Mouse (Mus musculus): ENCODE data around the gene Zdhhc13. TPM values are rescaled to one million over a fixed set of nuclear protein-coding genes. Genes with fewer than 3 reads are reported as not detected.

Zdhhc13 gene
- polyA plus RNA-seq, 1 experiment: 23.0 TPM

- Histone ChIP-seq H3K4me3 (replicated peaks; ENCODE audit: insufficient read depth, low read depth, low read length) (no peak overlapping the region), H3K27me3 (ENCODE audit: control insufficient read depth, insufficient read depth, low read length) (no peaks in the 10 kb centered on the region), H3K27ac (ENCODE audit: insufficient read depth, low read length) (no peak overlapping the region), H3K4me1 (ENCODE audit: control insufficient read depth, insufficient read depth, low read length) (peaks cover 11% of the 10 kb centered on the region; the same call in 1 of the 2 replicates)
- TF ChIP-seq POLR2A (IDR thresholded peaks at IDR 0.05; ENCODE audit: borderline replicate concordance, insufficient read depth, low read length) (no peak), CTCF (IDR thresholded peaks at IDR 0.05; ENCODE audit: borderline replicate concordance, insufficient read depth, low read depth, low read length) (no peak)
- DNase-seq: no peak
- 94% methylated on average over 1 of the region's 1 CpGs for WGBS
Observed at GRCm38 (mm10) chr7:48774633-48775032, 14.2 kb upstream of the Zdhhc13 start.

GRCm38 (mm10) chr7:48775436-48775835 is 13.4 kb upstream of the Zdhhc13 start:
- WGBS: 100% methylated on average over 1 of the region's 1 CpGs

GRCm38 (mm10) chr7:48777721-48778504 is 10.9 kb upstream of the Zdhhc13 start:
- Histone ChIP-seq H3K4me1 (ENCODE audit: control insufficient read depth, insufficient read depth, low read length) (peaks cover 12% of the 10 kb centered on the region; the same call in 1 of the 2 replicates), H3K27ac (ENCODE audit: insufficient read depth, low read length) (0 out of 2 replicates have a peak overlapping the region, but pooled peaks have one; percentile 20), H3K27me3 (ENCODE audit: control insufficient read depth, insufficient read depth, low read length) (no peaks in the 10 kb centered on the region), H3K4me3 (replicated peaks; ENCODE audit: insufficient read depth, low read depth, low read length) (no peak overlapping the region)
- DNase-seq: peak; percentile 24 to 34
- 61% methylated on average over 8 of the region's 8 CpGs for WGBS
- TF ChIP-seq POLR2A (IDR thresholded peaks at IDR 0.05; ENCODE audit: borderline replicate concordance, insufficient read depth, low read length): no peak
- no peak for TF ChIP-seq CTCF (IDR thresholded peaks at IDR 0.05; ENCODE audit: borderline replicate concordance, insufficient read depth, low read depth, low read length)

More at GRCm38 (mm10) chr7:48775436-48775835, 13.4 kb upstream of the Zdhhc13 start:
- DNase-seq: no peak
- Histone ChIP-seq H3K27ac (ENCODE audit: insufficient read depth, low read length) (no peak overlapping the region), H3K4me3 (replicated peaks; ENCODE audit: insufficient read depth, low read depth, low read length) (no peak overlapping the region), H3K27me3 (ENCODE audit: control insufficient read depth, insufficient read depth, low read length) (no peaks in the 10 kb centered on the region), H3K4me1 (ENCODE audit: control insufficient read depth, insufficient read depth, low read length) (peaks cover 12% of the 10 kb centered on the region; the same call in 1 of the 2 replicates)
- TF ChIP-seq POLR2A (IDR thresholded peaks at IDR 0.05; ENCODE audit: borderline replicate concordance, insufficient read depth, low read length) (no peak), CTCF (IDR thresholded peaks at IDR 0.05; ENCODE audit: borderline replicate concordance, insufficient read depth, low read depth, low read length) (no peak)

GRCm38 (mm10) chr7:48779110-48779509 is 9.7 kb upstream of the Zdhhc13 start:
- peak; percentile 85 to 96 for DNase-seq

GRCm38 (mm10) chr7:48782432-48782831 is 6.4 kb upstream of the Zdhhc13 start:
- no peak for TF ChIP-seq POLR2A (IDR thresholded peaks at IDR 0.05; ENCODE audit: borderline replicate concordance, insufficient read depth, low read length)
- no peak for TF ChIP-seq CTCF (IDR thresholded peaks at IDR 0.05; ENCODE audit: borderline replicate concordance, insufficient read depth, low read depth, low read length)
- Histone ChIP-seq H3K4me1 (ENCODE audit: control insufficient read depth, insufficient read depth, low read length) (peaks cover 24% of the 10 kb centered on the region), H3K27ac (ENCODE audit: insufficient read depth, low read length) (no peak overlapping the region), H3K27me3 (ENCODE audit: control insufficient read depth, insufficient read depth, low read length) (no peaks in the 10 kb centered on the region), H3K4me3 (replicated peaks; ENCODE audit: insufficient read depth, low read depth, low read length) (no peak overlapping the region)
- DNase-seq: no peak
- 93% methylated on average over 4 of the region's 4 CpGs for WGBS

More at GRCm38 (mm10) chr7:48779110-48779509, 9.7 kb upstream of the Zdhhc13 start:
- peaks cover 12% of the 10 kb centered on the region; the same call in 1 of the 2 replicates for H3K4me1 ChIP-seq (ENCODE audit: control insufficient read depth, insufficient read depth, low read length)
- 5% methylated on average over 3 of the region's 3 CpGs for WGBS
- no peaks in the 10 kb centered on the region for H3K27me3 ChIP-seq (ENCODE audit: control insufficient read depth, insufficient read depth, low read length)
- TF ChIP-seq POLR2A (IDR thresholded peaks at IDR 0.05; ENCODE audit: borderline replicate concordance, insufficient read depth, low read length) (no peak), CTCF (IDR thresholded peaks at IDR 0.05; ENCODE audit: borderline replicate concordance, insufficient read depth, low read depth, low read length) (no peak)
- no peak overlapping the region for H3K27ac ChIP-seq (ENCODE audit: insufficient read depth, low read length)
- H3K4me3 ChIP-seq (replicated peaks; ENCODE audit: insufficient read depth, low read depth, low read length): no peak overlapping the region

- H3K27ac ChIP-seq (ENCODE audit: insufficient read depth, low read length): peak overlapping the region; percentile 68; the same call in 1 of the 2 replicates
- H3K27me3 ChIP-seq (ENCODE audit: control insufficient read depth, insufficient read depth, low read length): no peaks in the 10 kb centered on the region
- TF ChIP-seq CTCF (IDR thresholded peaks at IDR 0.05; ENCODE audit: borderline replicate concordance, insufficient read depth, low read depth, low read length) (no peak), POLR2A (IDR thresholded peaks at IDR 0.05; ENCODE audit: borderline replicate concordance, insufficient read depth, low read length) (no peak)
- H3K4me3 ChIP-seq (replicated peaks; ENCODE audit: insufficient read depth, low read depth, low read length): no peak overlapping the region
- peaks cover 11% of the 10 kb centered on the region for H3K4me1 ChIP-seq (ENCODE audit: control insufficient read depth, insufficient read depth, low read length)
- WGBS: 48% methylated on average over 11 of the region's 11 CpGs
- DNase-seq: peak; percentile 30 to 65
Observed at GRCm38 (mm10) chr7:48784773-48785523, 3.9 kb upstream of the Zdhhc13 start.

GRCm38 (mm10) chr7:48788348-48788747 is 455 bp upstream of the Zdhhc13 start:
- peaks cover 11% of the 10 kb centered on the region for H3K4me1 ChIP-seq (ENCODE audit: control insufficient read depth, insufficient read depth, low read length)
- H3K4me3 ChIP-seq (replicated peaks; ENCODE audit: insufficient read depth, low read depth, low read length): peak overlapping the region; percentile 51
- TF ChIP-seq CTCF (IDR thresholded peaks at IDR 0.05; ENCODE audit: borderline replicate concordance, insufficient read depth, low read depth, low read length): no peak
- no peak for TF ChIP-seq POLR2A (IDR thresholded peaks at IDR 0.05; ENCODE audit: borderline replicate concordance, insufficient read depth, low read length)
- no peaks in the 10 kb centered on the region for H3K27me3 ChIP-seq (ENCODE audit: control insufficient read depth, insufficient read depth, low read length)
- 55% methylated on average over 3 of the region's 3 CpGs for WGBS
- no peak for DNase-seq
- H3K27ac ChIP-seq (ENCODE audit: insufficient read depth, low read length): no peak overlapping the region
